Mouse (Mus musculus): Measurements from ENCODE around the gene Ryr3.
"Not testable (repeated sequence)": the region's sequence is repeated elsewhere in the genome, so short reads cannot be mapped to it uniquely, and the experiment has no call there.

Ryr3 gene

DNA sequence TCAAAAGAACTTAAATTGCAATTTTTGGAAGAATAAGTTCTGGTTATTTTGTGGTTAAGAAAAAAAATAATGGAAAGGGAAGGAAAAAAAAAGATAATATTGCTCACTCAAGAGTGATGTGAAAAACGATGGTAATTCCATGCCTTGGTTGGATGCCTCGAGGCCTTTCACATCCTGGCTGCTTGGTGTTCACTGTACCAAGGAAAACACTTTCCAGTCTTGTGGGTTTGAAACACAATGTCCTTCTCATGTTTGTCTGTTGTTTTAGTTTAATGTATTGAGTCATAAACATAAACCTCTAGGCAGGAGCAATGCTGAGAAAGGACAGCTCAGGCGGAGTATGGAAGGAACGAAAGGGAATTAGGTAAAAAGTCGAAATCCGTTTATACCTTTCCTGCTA is 122.8 kb downstream of the Ryr3 start:
- no peak for DNase-seq

GRCm38 (mm10) chr2:113092756-113093155 is 124.1 kb downstream of the Ryr3 start:
- no peak for DNase-seq

DNA sequence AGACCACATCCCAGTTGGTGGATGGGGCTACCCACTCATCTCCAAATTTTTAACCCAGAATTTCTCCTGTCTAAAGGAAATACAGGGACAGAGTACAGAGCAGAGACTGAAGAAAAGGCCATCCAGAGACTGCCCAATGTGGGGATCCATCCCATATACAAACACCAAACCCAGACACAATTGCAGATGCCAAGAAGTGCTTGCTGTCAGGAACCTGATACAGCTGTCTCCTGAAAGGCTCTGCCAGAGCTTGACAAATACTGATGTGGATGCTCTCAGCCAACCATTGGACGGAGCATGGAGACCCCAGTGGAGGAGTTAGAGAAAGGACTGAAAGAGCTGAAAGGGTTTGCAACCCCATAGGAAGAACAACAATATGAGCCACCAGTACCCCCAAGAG is 125.6 kb downstream of the Ryr3 start:
- not testable (repeated sequence) for DNase-seq

DNA sequence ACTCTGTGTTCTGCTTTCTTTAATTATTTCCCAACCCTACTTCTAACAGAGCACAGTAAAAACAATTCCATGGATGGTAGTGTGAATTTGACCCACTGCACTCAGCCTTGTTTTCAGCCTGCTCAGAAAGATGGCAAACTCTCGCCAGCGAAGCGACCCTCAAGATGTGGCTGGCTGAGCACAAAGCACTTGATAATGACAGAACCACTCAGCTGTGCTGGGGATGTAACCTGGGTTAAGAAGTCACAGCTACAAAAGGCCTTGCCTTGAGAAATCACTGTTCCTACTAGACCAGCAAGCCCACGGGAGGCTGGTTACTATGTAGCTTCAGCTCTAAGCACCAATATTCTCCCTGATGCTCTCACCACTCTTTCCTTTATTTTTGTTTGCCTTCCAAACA is 140.5 kb downstream of the Ryr3 start:
- no peak for DNase-seq

DNA sequence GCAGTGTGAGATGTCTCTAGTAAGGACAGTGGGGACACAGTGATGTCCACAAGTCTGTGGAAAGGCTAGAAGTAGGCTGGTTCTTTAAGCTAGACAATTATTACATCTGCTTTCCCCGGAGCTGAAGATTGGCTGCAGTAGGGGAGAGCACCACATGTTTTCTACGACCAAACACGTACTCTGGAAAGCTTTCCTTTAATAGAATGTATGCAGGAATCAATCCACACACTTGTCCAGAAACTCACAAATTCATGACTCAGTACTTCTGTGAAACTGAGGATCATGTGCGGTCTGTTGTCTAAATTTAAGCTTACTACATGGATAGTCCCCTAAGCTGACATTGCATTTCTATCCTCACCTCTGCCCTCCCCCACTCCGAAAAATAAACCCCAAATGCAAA is 157.5 kb downstream of the Ryr3 start:
- no peak for DNase-seq

- DNase-seq: no peak
These were observed 158.0 kb downstream of the Ryr3 start for GRCm38 (mm10) chr2:113058914-113059313.

- no peak for DNase-seq
These were observed 158.8 kb downstream of the Ryr3 start for GRCm38 (mm10) chr2:113058116-113058515.

DNA sequence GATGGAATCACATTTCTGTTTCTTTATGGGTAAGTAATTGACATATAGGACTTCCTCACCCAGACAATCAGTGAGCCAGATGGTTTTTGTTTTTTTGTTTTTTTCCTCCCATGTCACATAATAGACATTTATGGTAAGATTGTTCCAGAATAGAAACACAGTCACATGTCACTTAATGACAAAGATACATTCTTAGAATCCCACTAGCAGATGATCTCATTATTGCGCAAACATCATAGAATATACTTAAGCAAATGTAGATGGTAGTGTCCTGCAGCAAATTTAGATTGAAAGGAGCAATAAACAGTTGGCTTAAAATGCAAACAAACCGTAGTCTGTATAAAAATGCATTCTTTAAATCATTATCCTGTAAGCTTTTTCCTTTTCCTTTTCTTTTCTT is 161.3 kb downstream of the Ryr3 start:
- DNase-seq: no peak

DNA sequence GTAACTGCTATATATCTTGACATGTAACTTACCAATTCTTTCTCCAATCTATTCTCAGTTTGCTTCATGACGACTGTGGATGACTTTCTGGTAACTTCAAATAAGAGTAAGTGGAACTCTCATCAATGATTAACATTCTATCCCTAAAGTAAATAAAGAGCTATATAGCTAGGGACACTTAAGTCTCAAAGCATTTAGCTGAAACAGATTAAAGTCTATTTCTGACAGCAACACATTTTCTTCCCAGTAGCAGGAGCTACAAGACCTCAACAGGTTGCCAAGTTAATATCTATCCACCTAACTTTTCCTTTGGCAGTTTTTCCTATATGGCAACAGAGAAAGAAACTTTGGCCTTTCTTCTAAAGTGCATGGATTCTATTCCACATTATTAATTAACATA is 167.1 kb downstream of the Ryr3 start:
- no peak for DNase-seq

GRCm38 (mm10) chr2:113036550-113036949 is 180.3 kb downstream of the Ryr3 start:
- no peak for DNase-seq

- DNase-seq: no peak
These were observed 186.2 kb downstream of the Ryr3 start for GRCm38 (mm10) chr2:113030689-113031088.

DNA sequence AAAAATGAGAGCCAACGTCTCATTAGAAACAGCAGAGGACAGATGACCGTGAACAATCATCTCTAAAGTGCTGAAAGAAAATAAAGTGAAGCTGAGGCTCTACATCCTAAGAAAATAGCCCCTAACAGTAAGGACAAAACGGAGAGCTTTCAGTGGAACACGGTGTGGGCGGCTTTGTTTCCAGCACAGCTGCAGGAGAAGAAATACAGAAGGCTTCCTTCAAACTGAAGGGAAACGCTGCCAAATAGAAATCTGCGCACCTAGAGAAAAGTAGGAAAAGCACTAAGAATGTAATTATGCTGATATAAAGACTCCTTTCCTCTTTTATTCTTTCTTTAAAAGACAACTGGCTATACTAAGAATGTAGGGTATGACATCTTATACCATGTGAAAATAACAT is 197.0 kb downstream of the Ryr3 start:
- no peak for DNase-seq

- no peak for DNase-seq
These were observed 198.6 kb downstream of the Ryr3 start for GRCm38 (mm10) chr2:113018278-113018677.

DNA sequence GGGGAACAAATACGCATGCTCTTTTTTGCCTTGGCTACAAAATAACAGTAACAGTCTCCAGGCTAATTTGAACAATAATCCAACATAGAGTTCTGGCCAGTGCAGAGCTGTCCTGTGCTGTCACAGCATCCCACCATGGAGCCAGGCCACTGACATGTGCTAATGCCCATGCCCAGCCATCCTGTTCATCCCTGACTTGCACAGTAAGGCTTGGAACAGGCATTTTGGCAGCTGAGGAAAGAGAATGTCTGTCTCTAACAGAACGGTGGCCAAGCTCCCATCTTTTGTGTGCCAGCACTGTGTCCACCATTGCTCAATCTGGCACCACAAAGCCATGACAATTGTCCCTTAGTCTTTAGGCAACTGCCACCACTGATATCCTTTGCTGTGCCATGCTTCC is 200.7 kb downstream of the Ryr3 start:
- no peak for DNase-seq

DNA sequence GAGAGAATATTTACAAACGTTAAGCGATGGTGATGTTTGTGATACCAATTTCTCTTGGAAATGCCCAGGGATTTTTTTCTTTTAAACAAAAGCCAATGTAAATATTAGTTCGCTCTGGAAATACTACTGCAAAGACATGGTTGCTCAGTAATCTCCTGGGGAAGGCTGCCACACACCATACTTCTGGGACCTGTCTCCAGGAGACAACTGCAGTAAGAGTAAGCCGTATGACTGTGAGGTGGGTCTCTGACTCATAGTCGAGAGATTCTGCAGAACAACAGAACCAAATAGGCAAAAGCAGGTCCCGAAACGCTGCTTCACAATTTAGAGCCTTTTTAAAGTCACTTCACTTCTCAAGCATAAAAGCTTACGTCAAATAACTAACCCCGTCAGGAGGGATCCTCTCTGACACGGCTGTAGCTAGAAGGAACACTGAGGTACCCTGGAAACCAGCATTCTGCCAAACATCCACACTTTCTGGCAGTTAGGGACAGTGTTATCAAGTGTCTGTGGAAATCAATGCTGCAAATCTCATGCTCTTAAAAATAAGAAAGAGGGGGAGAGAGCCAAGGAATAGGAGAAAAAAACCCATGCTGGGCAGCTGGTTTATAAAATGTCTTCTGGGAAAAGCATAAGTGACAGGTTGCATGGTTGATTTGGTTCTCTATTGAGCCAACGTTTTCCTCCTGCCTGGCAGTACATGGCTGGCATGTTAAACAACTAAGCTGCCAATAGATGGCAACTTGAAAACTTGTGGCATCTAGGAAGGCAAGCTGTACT is 207.7 kb downstream of the Ryr3 start:
- no peak for DNase-seq

GRCm38 (mm10) chr2:112998498-112998897 is 218.4 kb downstream of the Ryr3 start:
- DNase-seq: no peak

DNA sequence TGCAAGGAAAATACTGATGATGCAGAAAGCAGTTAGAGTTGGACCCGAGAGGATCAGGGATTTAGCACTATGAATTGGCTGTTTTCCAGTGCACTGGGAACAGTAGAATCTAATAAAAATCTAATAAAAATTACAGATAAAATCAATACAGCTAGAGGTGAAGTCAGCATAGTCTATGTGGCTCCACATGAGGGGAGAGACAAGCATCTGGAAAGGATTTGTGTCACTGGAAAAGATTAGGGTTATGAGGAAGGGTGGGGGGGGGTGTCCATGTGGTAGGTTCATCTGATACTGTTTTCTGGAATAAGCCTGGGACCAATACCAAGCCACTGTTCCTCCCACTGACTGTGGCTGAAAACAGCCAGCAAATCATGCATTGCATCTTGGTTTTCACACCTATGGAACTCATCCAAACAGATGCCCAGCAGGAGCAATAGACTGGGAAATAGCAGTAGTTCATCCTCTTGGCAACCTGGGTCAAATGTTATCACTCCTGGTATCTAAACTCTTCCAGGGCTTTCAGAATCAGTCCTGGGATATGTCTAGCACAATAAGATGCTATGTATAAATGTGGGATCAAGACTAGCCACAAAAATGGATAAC is 233.9 kb downstream of the Ryr3 start:
- no peak for DNase-seq

DNA sequence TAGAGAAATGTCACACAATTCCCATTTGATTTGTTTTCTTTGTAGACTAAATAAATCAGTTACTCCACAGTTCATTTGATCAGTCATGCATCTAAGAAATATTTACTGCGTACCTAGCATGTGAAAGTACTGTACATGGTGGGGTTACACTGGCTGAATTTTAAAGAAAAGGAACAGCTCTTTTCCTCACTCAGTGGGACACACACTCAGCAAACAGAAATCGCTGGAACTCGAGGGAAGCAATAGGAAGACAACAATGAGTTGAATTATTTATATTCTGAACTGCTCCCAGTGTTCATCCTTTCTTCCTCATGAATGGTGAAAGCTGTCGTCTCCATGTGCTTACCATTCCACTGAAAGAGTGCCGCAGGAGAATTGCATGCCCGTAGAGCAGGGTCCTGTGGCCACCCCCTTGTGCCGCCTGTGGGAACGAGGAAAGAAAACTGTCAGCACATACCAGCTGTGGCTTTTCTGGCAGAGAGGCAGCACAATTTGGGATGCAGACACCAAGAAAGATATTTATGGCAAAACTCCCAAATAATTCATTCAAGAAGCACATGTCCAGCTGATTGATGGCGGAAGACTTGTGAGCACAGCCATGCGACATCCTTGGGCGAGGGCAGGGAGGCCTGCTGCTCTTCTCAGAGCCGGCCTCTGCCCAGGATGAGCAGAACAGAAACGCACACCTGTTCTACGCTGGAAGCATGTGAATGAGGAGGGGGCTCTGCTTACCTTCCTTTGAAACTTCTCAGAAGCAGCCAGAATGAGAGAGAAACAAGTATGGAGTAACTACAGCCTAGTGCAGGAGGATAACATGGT is 249.9 kb downstream of the Ryr3 start:
- DNase-seq: no peak

- DNase-seq: no peak
These were observed 268.0 kb downstream of the Ryr3 start for GRCm38 (mm10) chr2:112948931-112949330.

- DNase-seq: no peak
These were observed 285.1 kb downstream of the Ryr3 start for GRCm38 (mm10) chr2:112931776-112932175.

- DNase-seq: no peak
These were observed 303.1 kb downstream of the Ryr3 start for GRCm38 (mm10) chr2:112913796-112914195.

GRCm38 (mm10) chr2:112912611-112913010 is 304.3 kb downstream of the Ryr3 start:
- DNase-seq: no peak

GRCm38 (mm10) chr2:112910579-112910978 is 306.3 kb downstream of the Ryr3 start:
- no peak for DNase-seq

GRCm38 (mm10) chr2:112909142-112909541 is 307.8 kb downstream of the Ryr3 start:
- no peak for DNase-seq
